Mouse (Mus musculus): ENCODE results near the gene Phf23. TPM values are rescaled to one million over a fixed set of nuclear protein-coding genes. Genes with fewer than 3 reads are reported as not detected.

Gene Phf23
- polyA plus RNA-seq, 1 experiment from 2014 or later: 36.6 TPM

- no peak overlapping the region for H3K9ac ChIP-seq (ENCODE audit: low read depth, low read length)
These were observed 46.9 kb downstream of the Phf23 start for GRCm38 (mm10) chr11:70042309-70043085.

GRCm38 (mm10) chr11:70043665-70044064 is 48.1 kb downstream of the Phf23 start:
- Histone ChIP-seq H3K4me2 (no peak overlapping the region), H3K4me1 (replicated peaks; ENCODE audit: control insufficient read depth, insufficient read depth, low read length) (peaks cover 4% of the 10 kb centered on the region; the same call in 1 of the 2 replicates), H3K9ac (ENCODE audit: low read depth, low read length) (no peak overlapping the region), H3K27me3 (replicated peaks; ENCODE audit: control insufficient read depth, insufficient read depth, low read length) (no peaks in the 10 kb centered on the region), H3K9me3 (ENCODE audit: control insufficient read depth, low read length) (no peaks in the 10 kb centered on the region), H3K36me3 (ENCODE audit: control insufficient read depth, insufficient read depth, low read length) (no peaks in the 10 kb centered on the region; the same call in 1 of the 2 replicates), H3K27ac (ENCODE audit: low read depth, low read length) (no peak overlapping the region), H3K4me3 (ENCODE audit: low read depth, low read length) (no peak overlapping the region)
- WGBS: 88% methylated on average over 7 of the region's 7 CpGs
- no peak for DNase-seq (ENCODE audit: low spot score)
- ATAC-seq (replicated peaks; ENCODE audit: low FRiP score): no peak

More at GRCm38 (mm10) chr11:70042309-70043085, 46.9 kb downstream of the Phf23 start:
- Histone ChIP-seq H3K4me2 (no peak overlapping the region), H3K9me3 (ENCODE audit: control insufficient read depth, low read length) (no peaks in the 10 kb centered on the region), H3K36me3 (ENCODE audit: control insufficient read depth, insufficient read depth, low read length) (no peaks in the 10 kb centered on the region; the same call in 1 of the 2 replicates), H3K27me3 (replicated peaks; ENCODE audit: control insufficient read depth, insufficient read depth, low read length) (no peaks in the 10 kb centered on the region), H3K4me1 (replicated peaks; ENCODE audit: control insufficient read depth, insufficient read depth, low read length) (peaks cover 4% of the 10 kb centered on the region; the same call in 1 of the 2 replicates), H3K4me3 (ENCODE audit: low read depth, low read length) (no peak overlapping the region), H3K27ac (ENCODE audit: low read depth, low read length) (no peak overlapping the region)
- 89% methylated on average over 23 of the region's 23 CpGs for WGBS
- no peak for DNase-seq (ENCODE audit: low spot score)
- no peak for ATAC-seq (replicated peaks; ENCODE audit: low FRiP score)

GRCm38 (mm10) chr11:70045435-70045834 is 49.9 kb downstream of the Phf23 start:
- no peaks in the 10 kb centered on the region; the same call in 1 of the 2 replicates for H3K36me3 ChIP-seq (ENCODE audit: control insufficient read depth, insufficient read depth, low read length)
- no peak overlapping the region for H3K9ac ChIP-seq (ENCODE audit: low read depth, low read length)
- ATAC-seq (replicated peaks; ENCODE audit: low FRiP score) (no peak), DNase-seq (ENCODE audit: low spot score) (no peak)
- peaks cover 1% of the 10 kb centered on the region; the same call in 1 of the 2 replicates for H3K4me1 ChIP-seq (replicated peaks; ENCODE audit: control insufficient read depth, insufficient read depth, low read length)
- WGBS: 56% methylated on average over 9 of the region's 9 CpGs
- H3K4me2 ChIP-seq: no peak overlapping the region
- H3K27me3 ChIP-seq (replicated peaks; ENCODE audit: control insufficient read depth, insufficient read depth, low read length): no peaks in the 10 kb centered on the region
- H3K9me3 ChIP-seq (ENCODE audit: control insufficient read depth, low read length): no peaks in the 10 kb centered on the region
- H3K27ac ChIP-seq (ENCODE audit: low read depth, low read length): no peak overlapping the region
- no peak overlapping the region for H3K4me3 ChIP-seq (ENCODE audit: low read depth, low read length)

- 82% methylated on average over 6 of the region's 6 CpGs for WGBS
- no peaks in the 10 kb centered on the region for H3K27me3 ChIP-seq (replicated peaks; ENCODE audit: control insufficient read depth, insufficient read depth, low read length)
- no peak overlapping the region for H3K4me2 ChIP-seq
- DNase-seq (ENCODE audit: low spot score) (no peak), ATAC-seq (replicated peaks; ENCODE audit: low FRiP score) (no peak)
- H3K4me1 ChIP-seq (replicated peaks; ENCODE audit: control insufficient read depth, insufficient read depth, low read length): no peaks in the 10 kb centered on the region
- no peaks in the 10 kb centered on the region for H3K36me3 ChIP-seq (ENCODE audit: control insufficient read depth, insufficient read depth, low read length)
- H3K9me3 ChIP-seq (ENCODE audit: control insufficient read depth, low read length): no peaks in the 10 kb centered on the region
- no peak overlapping the region for H3K27ac ChIP-seq (ENCODE audit: low read depth, low read length)
- H3K4me3 ChIP-seq (ENCODE audit: low read depth, low read length): no peak overlapping the region
- H3K9ac ChIP-seq (ENCODE audit: low read depth, low read length): no peak overlapping the region
These were observed 53.8 kb downstream of the Phf23 start for GRCm38 (mm10) chr11:70049366-70049765.

MicroRNA genes within 50 kb of the gene (microRNA counts, 519-probe panel; counts per million panel counts)
- microRNA mmu-miR-324-3p (not detected), microRNA mmu-miR-324-5p (5,452 counts per million, percentile 53 among the panel's probes with 10 or more counts)

Small RNAs within 50 kb of the gene (microRNA-seq; reads per million reads assigned to microRNA genes)
- not detected for gene Gm44349 (ENCODE audit: borderline number of aligned reads)
- gene Mir324 (ENCODE audit: borderline number of aligned reads): 6,372 reads per million, percentile 90 among the genes with 10 or more reads in this experiment

Other genes with a start within 250 kb of the Phf23 start
- 46.1 and 48.9 TPM in 2 replicates for gene Polr2a, start 237.1 kb upstream of the Phf23 start, polyA plus RNA-seq (2014; fragmentation: Nextera tagmentation; extraction: Ambion mirVana)
- not detected in 2 replicates for gene Slc35g3, start 233.8 kb upstream of the Phf23 start, polyA plus RNA-seq (2014; fragmentation: Nextera tagmentation; extraction: Ambion mirVana)
- gene Zbtb4, start 229.9 kb upstream of the Phf23 start, polyA plus RNA-seq (2014; fragmentation: Nextera tagmentation; extraction: Ambion mirVana): 0.90 and 1.0 TPM in 2 replicates
- 1.3 and 1.4 TPM in 2 replicates for gene Chrnb1, start 199.8 kb upstream of the Phf23 start, polyA plus RNA-seq (2014; fragmentation: Nextera tagmentation; extraction: Ambion mirVana)
- gene Fgf11, start 193.9 kb upstream of the Phf23 start, polyA plus RNA-seq (2014; fragmentation: Nextera tagmentation; extraction: Ambion mirVana): 1.2 TPM in 2 replicates
- 0.96 and 1.2 TPM in 2 replicates for gene Tmem102, start 190.2 kb upstream of the Phf23 start, polyA plus RNA-seq (2014; fragmentation: Nextera tagmentation; extraction: Ambion mirVana)
- not detected in 2 replicates for gene Gm39566, start 180.5 kb upstream of the Phf23 start, polyA plus RNA-seq (2014; fragmentation: Nextera tagmentation; extraction: Ambion mirVana)
- gene Spem2, start 177.3 kb upstream of the Phf23 start, polyA plus RNA-seq (2014; fragmentation: Nextera tagmentation; extraction: Ambion mirVana): not detected in 2 replicates
- gene Spem1, start 173.6 kb upstream of the Phf23 start, polyA plus RNA-seq (2014; fragmentation: Nextera tagmentation; extraction: Ambion mirVana): not detected in 2 replicates
- 2.8 and 3.4 TPM in 2 replicates for gene Nlgn2, start 158.0 kb upstream of the Phf23 start, polyA plus RNA-seq (2014; fragmentation: Nextera tagmentation; extraction: Ambion mirVana)
- gene Tmem256, start 157.3 kb upstream of the Phf23 start, polyA plus RNA-seq (2014; fragmentation: Nextera tagmentation; extraction: Ambion mirVana): 336 and 370 TPM in 2 replicates
- 63.5 and 70.1 TPM in 2 replicates for gene Plscr3, start 149.4 kb upstream of the Phf23 start, polyA plus RNA-seq (2014; fragmentation: Nextera tagmentation; extraction: Ambion mirVana)
- gene Tnk1, start 137.0 kb upstream of the Phf23 start, polyA plus RNA-seq (2014; fragmentation: Nextera tagmentation; extraction: Ambion mirVana): 0.57 and 0.62 TPM in 2 replicates
- gene Tmem95, start 117.8 kb upstream of the Phf23 start, polyA plus RNA-seq (2014; fragmentation: Nextera tagmentation; extraction: Ambion mirVana): not detected in 2 replicates
- 2.3 and 3.6 TPM in 2 replicates for gene Kctd11, start 114.4 kb upstream of the Phf23 start, polyA plus RNA-seq (2014; fragmentation: Nextera tagmentation; extraction: Ambion mirVana)
- gene Acap1, start 100.2 kb upstream of the Phf23 start, polyA plus RNA-seq (2014; fragmentation: Nextera tagmentation; extraction: Ambion mirVana): 8.6 and 8.7 TPM in 2 replicates
- 3.2 and 4.0 TPM in 2 replicates for gene 2810408A11Rik, start 94.8 kb upstream of the Phf23 start, polyA plus RNA-seq (2014; fragmentation: Nextera tagmentation; extraction: Ambion mirVana)
- 9.5 and 10.5 TPM in 2 replicates for gene Neurl4, start 94.7 kb upstream of the Phf23 start, polyA plus RNA-seq (2014; fragmentation: Nextera tagmentation; extraction: Ambion mirVana)
- 121 and 130 TPM in 2 replicates for gene Gps2, start 81.9 kb upstream of the Phf23 start, polyA plus RNA-seq (2014; fragmentation: Nextera tagmentation; extraction: Ambion mirVana)
- 2,995 and 3,090 TPM in 2 replicates for gene Eif5a, start 73.8 kb upstream of the Phf23 start, polyA plus RNA-seq (2014; fragmentation: Nextera tagmentation; extraction: Ambion mirVana)
- 1.3 and 1.7 TPM in 2 replicates for gene Ybx2, start 60.0 kb upstream of the Phf23 start, polyA plus RNA-seq (2014; fragmentation: Nextera tagmentation; extraction: Ambion mirVana)
- 7.0 and 8.3 TPM in 2 replicates for gene Slc2a4, start 47.6 kb upstream of the Phf23 start, polyA plus RNA-seq (2014; fragmentation: Nextera tagmentation; extraction: Ambion mirVana)
- gene Cldn7, start 31.0 kb upstream of the Phf23 start, polyA plus RNA-seq (2014; fragmentation: Nextera tagmentation; extraction: Ambion mirVana): 4.0 and 5.1 TPM in 2 replicates
- gene Ctdnep1, start 14.6 kb upstream of the Phf23 start, polyA plus RNA-seq (2014; fragmentation: Nextera tagmentation; extraction: Ambion mirVana): 20.8 and 24.0 TPM in 2 replicates
- 131 and 146 TPM in 2 replicates for gene Elp5, start 13.3 kb upstream of the Phf23 start, polyA plus RNA-seq (2014; fragmentation: Nextera tagmentation; extraction: Ambion mirVana)
- gene Gabarap, start 4.6 kb upstream of the Phf23 start, polyA plus RNA-seq (2014; fragmentation: Nextera tagmentation; extraction: Ambion mirVana): 302 and 311 TPM in 2 replicates
- 22.1 and 23.3 TPM in 2 replicates for gene Dvl2, start 4.8 kb downstream of the Phf23 start, polyA plus RNA-seq (2014; fragmentation: Nextera tagmentation; extraction: Ambion mirVana)
- 85.7 and 89.7 TPM in 2 replicates for gene Acadvl, start 19.6 kb downstream of the Phf23 start, polyA plus RNA-seq (2014; fragmentation: Nextera tagmentation; extraction: Ambion mirVana)
- 9.3 and 9.4 TPM in 2 replicates for gene Dlg4, start 21.2 kb downstream of the Phf23 start, polyA plus RNA-seq (2014; fragmentation: Nextera tagmentation; extraction: Ambion mirVana)
- gene Asgr1, start 58.3 kb downstream of the Phf23 start, polyA plus RNA-seq (2014; fragmentation: Nextera tagmentation; extraction: Ambion mirVana): 0.40 and 0.66 TPM in 2 replicates
- 4.3 and 5.8 TPM in 2 replicates for gene Asgr2, start 96.9 kb downstream of the Phf23 start, polyA plus RNA-seq (2014; fragmentation: Nextera tagmentation; extraction: Ambion mirVana)
- gene Mgl2, start 134.6 kb downstream of the Phf23 start, polyA plus RNA-seq (2014; fragmentation: Nextera tagmentation; extraction: Ambion mirVana): 0.63 and 1.5 TPM in 2 replicates
- gene Clec10a, start 160.4 kb downstream of the Phf23 start, polyA plus RNA-seq (2014; fragmentation: Nextera tagmentation; extraction: Ambion mirVana): 0.41 and 0.53 TPM in 2 replicates
- gene Slc16a11, start 217.0 kb downstream of the Phf23 start, polyA plus RNA-seq (2014; fragmentation: Nextera tagmentation; extraction: Ambion mirVana): 0.75 and 0.81 TPM in 2 replicates
- 9.1 and 10.1 TPM in 2 replicates for gene Slc16a13, start 225.3 kb downstream of the Phf23 start, polyA plus RNA-seq (2014; fragmentation: Nextera tagmentation; extraction: Ambion mirVana)
- 6.8 and 7.3 TPM in 2 replicates for gene Bcl6b, start 234.0 kb downstream of the Phf23 start, polyA plus RNA-seq (2014; fragmentation: Nextera tagmentation; extraction: Ambion mirVana)
- 138 and 140 TPM in 2 replicates for gene 0610010K14Rik, start 242.1 kb downstream of the Phf23 start, polyA plus RNA-seq (2014; fragmentation: Nextera tagmentation; extraction: Ambion mirVana)
- 7.6 and 9.6 TPM in 2 replicates for gene Gm21988, start 244.1 kb downstream of the Phf23 start, polyA plus RNA-seq (2014; fragmentation: Nextera tagmentation; extraction: Ambion mirVana)
- gene Rnasek, start 244.1 kb downstream of the Phf23 start, polyA plus RNA-seq (2014; fragmentation: Nextera tagmentation; extraction: Ambion mirVana): 184 and 188 TPM in 2 replicates

Data from liver, embryonic 11.5 days (tissue).